Mouse (Mus musculus) heart, embryonic 15.5 days (tissue): ENCODE results near the gene Lrrc36. TPM values are rescaled to one million over a fixed set of nuclear protein-coding genes. Genes with fewer than 3 reads are reported as not detected.

ENCODE experiments used
- ATAC-seq: fragments of 200-750 bp; cut with Nextera tagmentation; replicated peaks from 2 replicates; pipeline ENCODE4 v1.8.0; 2017; ENCODE audit warnings: low read depth, moderate TSS enrichment; ENCODE audit not compliant: insufficient number of reproducible peaks, insufficient read depth, low FRiP score
- H3K27ac ChIP-seq: fragments of 300-500 bp; sonication (generic); 2 replicates; pipeline ENCODE4 v1.5.1; 2015; ENCODE audit warnings: mild to moderate bottlenecking, inconsistent platforms
- H3K27me3 ChIP-seq: fragments of 300-500 bp; sonication (generic); 2 replicates; pipeline ENCODE4 v1.6.1; 2015; ENCODE audit warnings: inconsistent platforms
- H3K36me3 ChIP-seq: fragments of 300-500 bp; sonication (generic); 2 replicates; pipeline ENCODE4 v1.6.1; 2015; ENCODE audit warnings: mild to moderate bottlenecking, inconsistent platforms
- H3K4me1 ChIP-seq: fragments of 300-500 bp; sonication (generic); replicated peaks from 2 replicates; pipeline ENCODE4 v1.6.1; 2015; ENCODE audit warnings: inconsistent platforms
- H3K4me2 ChIP-seq: fragments of 300-500 bp; sonication (generic); 2 replicates; pipeline ENCODE4 v1.6.1; 2015; ENCODE audit warnings: inconsistent platforms, mild to moderate bottlenecking, moderate library complexity
- H3K4me3 ChIP-seq: fragments of 300-500 bp; sonication (generic); 2 replicates; pipeline ENCODE4 v1.5.1; 2015; ENCODE audit warnings: mild to moderate bottlenecking, inconsistent platforms
- H3K9ac ChIP-seq: fragments of 300-500 bp; sonication (generic); 2 replicates; pipeline ENCODE4 v1.6.1; 2015; ENCODE audit warnings: mild to moderate bottlenecking, inconsistent platforms
- H3K9me3 ChIP-seq: fragments of 300-500 bp; sonication (generic); replicated peaks from 2 replicates; pipeline ENCODE4 v1.6.1; 2016; ENCODE audit warnings: inconsistent platforms
- WGBS: fragments of 180-500 bp; shearing (Covaris S2); methylation state at CpG from one replicate; pipeline ENCODE4 v1.1.7; 2015; ENCODE audit warnings: mixed read lengths; 5-methylcytosine and 5-hydroxymethylcytosine counted together
- polyA plus RNA-seq: library from polyadenylated mRNA; unstranded; fragments of >200 nt; fragmentation: Nextera tagmentation; extraction: Ambion mirVana; gene quantifications from 2 replicates; pipeline ENCODE4 v1.2.1, GENCODE M21; 2015

Lrrc36 gene
- polyA plus RNA-seq, 1 experiment from 2014 or later = 0.19 TPM

GRCm38 (mm10) chr8:105474680-105475079 is 61.3 kb downstream of the Lrrc36 start:
- WGBS = 26% methylated on average over 5 of the region's 5 CpGs
- Histone ChIP-seq H3K4me2 (peak overlapping the region; percentile 22), H3K4me1 (peaks cover 58% of the 10 kb centered on the region), H3K9ac (no peak overlapping the region), H3K4me3 (no peak overlapping the region), H3K36me3 (no peaks in the 10 kb centered on the region), H3K9me3 (no peaks in the 10 kb centered on the region), H3K27ac (peak overlapping the region; percentile 34; the same call in 1 of the 2 replicates), H3K27me3 (peaks cover 12% of the 10 kb centered on the region; the same call in 1 of the 2 replicates)
- ATAC-seq = no peak

- 65% methylated on average over 4 of the region's 4 CpGs for WGBS
- Histone ChIP-seq H3K36me3 (no peaks in the 10 kb centered on the region), H3K4me2 (no peak overlapping the region), H3K9ac (no peak overlapping the region), H3K27ac (peak overlapping the region; percentile 34; the same call in 1 of the 2 replicates), H3K27me3 (peaks cover 12% of the 10 kb centered on the region; the same call in 1 of the 2 replicates), H3K9me3 (no peaks in the 10 kb centered on the region), H3K4me3 (no peak overlapping the region), H3K4me1 (peaks cover 58% of the 10 kb centered on the region)
- no peak for ATAC-seq
Observed at GRCm38 (mm10) chr8:105475254-105475653, 61.9 kb downstream of the Lrrc36 start.

DNA sequence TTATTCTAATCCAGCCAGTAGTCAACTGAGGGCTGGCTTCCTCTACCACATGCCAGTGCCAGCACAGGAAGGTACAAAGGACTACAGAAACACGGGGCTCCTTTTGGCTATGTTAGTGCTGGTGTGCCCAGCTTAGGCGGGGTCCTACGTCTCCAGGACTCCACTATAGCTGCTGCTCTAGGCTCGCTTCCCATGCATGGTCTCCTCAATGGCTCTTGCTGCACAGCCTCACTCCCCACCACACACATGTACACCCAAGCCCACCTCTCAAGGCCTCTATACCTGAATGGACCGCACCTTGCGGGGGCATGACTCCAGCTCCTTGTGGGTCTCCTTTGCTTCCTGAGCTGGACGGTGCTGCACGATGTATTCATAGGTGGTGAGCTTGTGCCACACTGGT is 62.4 kb downstream of the Lrrc36 start:
- no peak overlapping the region for H3K4me3 ChIP-seq
- no peak overlapping the region for H3K9ac ChIP-seq
- no peak overlapping the region for H3K4me2 ChIP-seq
- no peak for ATAC-seq
- H3K27me3 ChIP-seq = peaks cover 12% of the 10 kb centered on the region; the same call in 1 of the 2 replicates
- no peaks in the 10 kb centered on the region for H3K36me3 ChIP-seq
- 91% methylated on average over 8 of the region's 8 CpGs for WGBS
- H3K4me1 ChIP-seq = peaks cover 56% of the 10 kb centered on the region
- no peak overlapping the region for H3K27ac ChIP-seq
- H3K9me3 ChIP-seq = no peaks in the 10 kb centered on the region

DNA sequence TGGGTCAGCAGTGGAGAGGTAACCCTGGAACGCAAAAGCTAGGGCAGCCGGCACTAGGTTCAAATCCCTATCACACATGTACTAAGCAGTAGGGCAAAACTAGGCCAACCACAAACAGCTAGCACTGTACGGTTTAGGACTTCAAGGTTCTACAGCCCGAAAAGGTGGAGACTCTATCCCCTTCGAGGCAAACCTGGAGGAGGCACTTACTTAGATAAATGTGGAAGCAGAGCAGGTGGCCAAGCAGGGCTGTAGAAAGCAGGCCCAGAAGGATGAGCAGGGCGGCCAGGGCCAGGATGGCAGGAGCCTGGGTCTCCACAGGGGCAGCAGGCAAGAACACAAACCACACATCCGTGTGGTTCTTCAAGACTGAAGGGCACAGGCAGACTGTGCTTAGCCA is 62.8 kb downstream of the Lrrc36 start:
- no peak overlapping the region for H3K27ac ChIP-seq
- peaks cover 12% of the 10 kb centered on the region; the same call in 1 of the 2 replicates for H3K27me3 ChIP-seq
- no peaks in the 10 kb centered on the region for H3K9me3 ChIP-seq
- no peak for ATAC-seq
- 93% methylated on average over 7 of the region's 7 CpGs for WGBS
- peaks cover 56% of the 10 kb centered on the region for H3K4me1 ChIP-seq
- no peaks in the 10 kb centered on the region for H3K36me3 ChIP-seq
- H3K4me3 ChIP-seq = no peak overlapping the region
- no peak overlapping the region for H3K9ac ChIP-seq
- no peak overlapping the region for H3K4me2 ChIP-seq

GRCm38 (mm10) chr8:105476628-105477413 is 63.5 kb downstream of the Lrrc36 start:
- Histone ChIP-seq H3K4me2 (no peak overlapping the region), H3K36me3 (no peaks in the 10 kb centered on the region), H3K27ac (no peak overlapping the region), H3K4me3 (no peak overlapping the region), H3K9ac (no peak overlapping the region), H3K27me3 (peaks cover 12% of the 10 kb centered on the region; the same call in 1 of the 2 replicates), H3K9me3 (no peaks in the 10 kb centered on the region), H3K4me1 (peaks cover 52% of the 10 kb centered on the region)
- WGBS = 43% methylated on average over 25 of the region's 25 CpGs
- no peak for ATAC-seq

DNA sequence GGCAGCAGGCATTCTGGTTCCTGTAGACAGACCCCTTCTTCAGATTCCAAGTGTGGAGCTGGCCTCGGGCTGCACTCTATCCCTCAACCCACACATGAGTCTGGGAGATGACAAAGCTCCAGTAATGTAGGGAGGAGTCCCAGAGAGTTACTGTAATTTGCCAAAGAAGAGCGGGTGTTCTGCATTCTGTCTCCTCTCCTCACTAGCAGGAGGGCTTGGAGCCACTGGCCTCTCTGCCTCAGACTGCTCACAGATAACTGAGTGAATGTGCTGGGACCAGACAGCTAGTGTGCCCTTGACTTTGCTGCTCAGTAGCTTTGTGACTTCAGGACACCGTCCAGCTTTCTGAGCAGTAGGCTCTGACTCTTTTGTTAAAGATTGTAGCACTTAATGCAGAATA is 64.4 kb downstream of the Lrrc36 start:
- Histone ChIP-seq H3K27ac (peak overlapping the region; percentile 60), H3K4me1 (peaks cover 46% of the 10 kb centered on the region), H3K9ac (no peak overlapping the region), H3K36me3 (no peaks in the 10 kb centered on the region), H3K27me3 (peaks cover 9% of the 10 kb centered on the region; the same call in 1 of the 2 replicates), H3K4me2 (no peak overlapping the region), H3K4me3 (no peak overlapping the region), H3K9me3 (no peaks in the 10 kb centered on the region)
- no peak for ATAC-seq
- 31% methylated on average over 3 of the region's 3 CpGs for WGBS

DNA sequence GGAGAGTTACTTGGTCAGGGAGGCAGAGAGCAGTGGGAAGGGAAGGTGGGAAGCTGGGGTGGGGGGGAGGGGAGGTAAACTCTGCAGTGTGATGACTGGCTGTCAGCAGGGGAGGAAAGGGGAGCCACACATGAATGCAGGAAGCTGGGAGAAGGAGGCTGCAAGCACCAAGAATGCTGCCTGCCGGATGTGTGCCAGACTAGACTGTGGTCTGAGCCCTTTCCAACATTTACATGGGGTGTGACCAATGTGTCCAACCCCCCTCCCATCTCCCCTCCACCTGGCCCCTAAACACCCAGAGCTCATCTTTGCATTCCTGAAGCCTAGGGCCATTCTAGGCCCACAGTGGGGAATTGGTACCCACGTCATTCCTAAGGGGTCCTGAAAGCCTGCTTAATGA is 67.6 kb downstream of the Lrrc36 start:
- Histone ChIP-seq H3K9ac (no peak overlapping the region), H3K4me3 (no peak overlapping the region), H3K36me3 (0 out of 2 replicates have a peak, but pooled peaks cover 3% of the 10 kb centered on the region), H3K27ac (no peak overlapping the region), H3K4me2 (no peak overlapping the region), H3K9me3 (no peaks in the 10 kb centered on the region), H3K4me1 (peaks cover 27% of the 10 kb centered on the region), H3K27me3 (no peaks in the 10 kb centered on the region; the same call in 1 of the 2 replicates)
- 22% methylated on average over 2 of the region's 2 CpGs for WGBS
- ATAC-seq = no peak

DNA sequence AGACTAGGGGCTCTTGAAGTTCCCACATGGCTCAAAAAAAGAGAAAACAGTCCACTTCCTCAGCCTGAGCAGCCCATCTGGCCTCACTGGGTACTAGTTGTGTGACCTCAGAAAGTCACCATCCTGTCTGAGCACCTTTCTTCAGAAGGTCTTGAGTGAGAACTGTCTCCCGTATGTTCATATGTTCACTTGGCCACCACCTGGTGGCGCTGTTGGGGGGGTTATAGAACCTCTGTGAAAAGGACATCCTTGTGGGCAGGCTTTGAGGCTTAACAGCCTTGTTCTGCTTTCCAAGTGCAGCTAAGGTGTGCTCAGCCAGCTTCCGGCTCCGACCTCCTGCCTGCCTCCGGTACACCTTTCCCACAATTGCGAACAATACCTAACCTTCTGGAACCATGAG is 68.1 kb downstream of the Lrrc36 start:
- no peak overlapping the region for H3K4me3 ChIP-seq
- no peaks in the 10 kb centered on the region for H3K9me3 ChIP-seq
- H3K36me3 ChIP-seq = 0 out of 2 replicates have a peak, but pooled peaks cover 3% of the 10 kb centered on the region
- no peak for ATAC-seq
- H3K4me1 ChIP-seq = peaks cover 27% of the 10 kb centered on the region
- no peak overlapping the region for H3K27ac ChIP-seq
- H3K27me3 ChIP-seq = no peaks in the 10 kb centered on the region
- no peak overlapping the region for H3K9ac ChIP-seq
- 72% methylated on average over 6 of the region's 6 CpGs for WGBS
- H3K4me2 ChIP-seq = no peak overlapping the region

- Histone ChIP-seq H3K4me3 (no peak overlapping the region), H3K9me3 (no peaks in the 10 kb centered on the region), H3K9ac (no peak overlapping the region), H3K27ac (no peak overlapping the region), H3K4me1 (peaks cover 22% of the 10 kb centered on the region), H3K36me3 (0 out of 2 replicates have a peak, but pooled peaks cover 3% of the 10 kb centered on the region), H3K27me3 (no peaks in the 10 kb centered on the region), H3K4me2 (no peak overlapping the region)
- no peak for ATAC-seq
- 78% methylated on average over 8 of the region's 8 CpGs for WGBS
Observed at GRCm38 (mm10) chr8:105482123-105482522, 68.8 kb downstream of the Lrrc36 start.

DNA sequence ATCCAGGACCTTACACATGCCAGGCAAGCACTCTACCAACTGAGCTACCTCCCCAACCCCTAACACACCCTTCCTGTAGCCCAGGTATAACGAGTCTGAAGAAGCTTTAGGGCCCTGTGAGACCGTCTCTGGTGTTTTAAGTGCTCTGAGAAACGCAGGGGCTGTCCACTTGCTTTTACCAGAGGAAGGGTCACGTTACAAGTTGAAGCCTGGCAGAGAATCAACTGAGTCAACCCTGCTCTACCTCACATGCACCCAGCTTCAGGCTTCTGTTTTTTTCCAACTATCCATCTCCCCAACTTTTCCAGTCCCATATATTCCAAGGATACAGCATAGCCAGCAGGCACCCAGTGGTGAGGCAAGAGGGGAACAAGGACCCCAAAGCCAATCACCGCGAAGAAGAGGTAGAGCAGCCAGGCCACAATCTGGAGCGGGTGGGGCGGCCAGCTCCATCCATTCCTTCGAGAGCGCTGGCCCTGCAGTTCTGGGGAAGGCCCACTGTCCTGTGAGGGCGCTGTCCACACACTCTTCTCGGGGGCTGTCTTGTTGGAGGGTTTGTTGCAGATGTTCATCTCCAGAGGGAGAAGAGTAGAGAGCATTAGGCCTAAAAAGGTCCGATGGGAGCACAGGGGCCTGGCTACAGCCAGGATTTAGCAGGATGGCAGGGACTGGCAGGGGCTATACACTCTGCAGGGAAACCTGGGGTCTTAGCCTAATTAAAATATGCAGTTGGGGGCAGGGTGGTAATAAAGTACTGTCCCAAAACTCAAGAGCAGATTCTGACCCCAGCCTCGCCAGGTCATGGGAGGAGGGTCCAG is 70.0 kb downstream of the Lrrc36 start:
- no peaks in the 10 kb centered on the region for H3K9me3 ChIP-seq
- H3K4me1 ChIP-seq = peaks cover 9% of the 10 kb centered on the region
- 46% methylated on average over 14 of the region's 14 CpGs for WGBS
- H3K27me3 ChIP-seq = no peaks in the 10 kb centered on the region
- H3K27ac ChIP-seq = no peak overlapping the region
- H3K4me2 ChIP-seq = no peak overlapping the region
- 0 out of 2 replicates have a peak, but pooled peaks have one; percentile 44 for ATAC-seq
- H3K9ac ChIP-seq = no peak overlapping the region
- 0 out of 2 replicates have a peak, but pooled peaks cover 3% of the 10 kb centered on the region for H3K36me3 ChIP-seq
- no peak overlapping the region for H3K4me3 ChIP-seq

DNA sequence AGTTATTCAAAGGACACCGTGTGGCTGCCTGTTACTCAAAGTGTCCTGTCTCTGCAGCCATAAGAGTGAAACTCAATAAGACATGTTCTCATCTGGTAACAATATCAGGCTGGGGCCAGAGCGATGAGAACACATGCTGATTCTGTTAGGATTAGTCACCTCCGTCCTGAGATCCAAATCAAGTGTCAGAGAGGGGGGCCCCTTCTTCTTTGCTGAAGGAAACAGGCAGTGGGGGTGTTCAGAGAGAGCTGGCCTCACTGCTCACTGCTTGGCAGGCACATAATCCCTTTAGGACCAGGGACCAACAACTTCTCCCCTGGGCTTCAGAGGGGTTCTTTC is 70.6 kb downstream of the Lrrc36 start:
- H3K36me3 ChIP-seq = 0 out of 2 replicates have a peak, but pooled peaks cover 3% of the 10 kb centered on the region
- peaks cover 7% of the 10 kb centered on the region for H3K4me1 ChIP-seq
- WGBS = 64% methylated on average over 3 of the region's 3 CpGs
- no peak overlapping the region for H3K27ac ChIP-seq
- no peak overlapping the region for H3K4me3 ChIP-seq
- H3K9ac ChIP-seq = no peak overlapping the region
- H3K9me3 ChIP-seq = no peaks in the 10 kb centered on the region
- ATAC-seq = no peak
- H3K27me3 ChIP-seq = no peaks in the 10 kb centered on the region
- H3K4me2 ChIP-seq = no peak overlapping the region
